Mouse (Mus musculus) neural tube, embryonic 14.5 days (tissue): ENCODE data around the gene Atp1a2. TPM values are rescaled to one million over a fixed set of nuclear protein-coding genes. Genes with fewer than 3 reads are reported as not detected.
"Not testable (repeated sequence)": the region's sequence is repeated elsewhere in the genome, so short reads cannot be mapped to it uniquely, and the experiment has no call there.

Experiments used
- ATAC-seq: fragments of 200-750 bp; cut with Nextera tagmentation; 2 replicates; pipeline ENCODE4 v1.8.0; 2017; ENCODE audit warnings: low read depth, mild to moderate bottlenecking, moderate TSS enrichment, moderate library complexity
- H3K27ac ChIP-seq: fragments of 300-500 bp; sonication (generic); 2 replicates; pipeline ENCODE4 v1.5.1; 2014; ENCODE audit warnings: low read depth, mild to moderate bottlenecking, control low read depth, low read length, moderate library complexity, mixed read lengths
- H3K27me3 ChIP-seq: fragments of 300-500 bp; sonication (generic); 2 replicates; pipeline ENCODE4 v1.6.1; 2014; ENCODE audit warnings: low read length; ENCODE audit not compliant: control insufficient read depth, insufficient read depth
- H3K36me3 ChIP-seq: fragments of 300-500 bp; sonication (generic); 2 replicates; pipeline ENCODE4 v1.6.1; 2014; ENCODE audit warnings: low read length, mixed read lengths; ENCODE audit not compliant: control insufficient read depth, insufficient read depth
- H3K4me1 ChIP-seq: fragments of 300-500 bp; sonication (generic); 2 replicates; pipeline ENCODE4 v1.6.1; 2014; ENCODE audit warnings: low read length; ENCODE audit not compliant: control insufficient read depth, insufficient read depth
- H3K4me2 ChIP-seq: fragments of 300-500 bp; sonication (generic); 2 replicates; pipeline ENCODE4 v1.6.1; 2014; ENCODE audit warnings: mild to moderate bottlenecking, low read depth, low read length, control low read depth
- H3K4me3 ChIP-seq: fragments of 300-500 bp; sonication (generic); 2 replicates; pipeline ENCODE4 v1.5.1; 2014; ENCODE audit warnings: low read depth, low read length, control low read depth, mixed read lengths
- H3K9ac ChIP-seq: fragments of 300-500 bp; sonication (generic); replicated peaks from 2 replicates; pipeline ENCODE4 v1.6.1; 2014; ENCODE audit warnings: low read depth, mild to moderate bottlenecking, control low read depth, low read length, mixed read lengths
- H3K9me3 ChIP-seq: fragments of 300-500 bp; sonication (generic); 2 replicates; pipeline ENCODE4 v1.6.1; 2016; ENCODE audit warnings: low read length; ENCODE audit not compliant: control insufficient read depth
- WGBS: fragments of 180-500 bp; shearing (Covaris S2); extraction: QIAGEN DNeasy Blood & Tissue Kit; methylation state at CpG from one replicate; pipeline ENCODE4 v1.1.7; 2014; 5-methylcytosine and 5-hydroxymethylcytosine counted together
- polyA plus RNA-seq: library from polyadenylated mRNA; unstranded; fragments of >200 nt; fragmentation: Nextera tagmentation; extraction: Ambion mirVana; gene quantifications from 2 replicates; pipeline ENCODE4 v1.2.1, GENCODE M21; 2014

Gene Atp1a2
- polyA plus RNA-seq, 1 experiment from 2014 or later = 23.6 TPM

DNA sequence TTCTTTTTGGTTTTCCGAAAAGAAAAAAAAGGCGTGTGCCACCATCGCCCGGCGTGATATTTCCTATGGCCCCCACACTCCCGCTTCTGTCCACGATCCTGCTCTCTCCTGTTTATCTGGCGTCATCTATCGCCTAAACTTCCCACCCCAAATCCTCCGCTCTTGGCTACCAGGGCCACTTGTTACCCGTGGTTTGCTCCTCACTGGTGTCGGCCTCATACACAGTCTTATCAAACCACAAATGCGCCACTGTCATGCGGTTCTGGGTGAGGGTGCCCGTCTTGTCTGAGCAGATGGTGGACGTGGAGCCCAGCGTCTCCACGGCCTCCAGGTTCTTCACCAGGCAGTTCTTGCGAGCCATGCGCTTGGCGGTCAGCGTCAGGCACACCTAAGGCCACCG, 53.2 kb downstream of the Atp1a2 start:
- whole genome bisulfite sequencing = 47% methylated on average over 23 of the region's 23 CpGs
- not testable (repeated sequence) for H3K9me3 ChIP-seq, H3K27ac ChIP-seq, H3K27me3 ChIP-seq, H3K4me2 ChIP-seq, H3K4me1 ChIP-seq, H3K4me3 ChIP-seq, H3K9ac ChIP-seq, ATAC-seq, H3K36me3 ChIP-seq

DNA sequence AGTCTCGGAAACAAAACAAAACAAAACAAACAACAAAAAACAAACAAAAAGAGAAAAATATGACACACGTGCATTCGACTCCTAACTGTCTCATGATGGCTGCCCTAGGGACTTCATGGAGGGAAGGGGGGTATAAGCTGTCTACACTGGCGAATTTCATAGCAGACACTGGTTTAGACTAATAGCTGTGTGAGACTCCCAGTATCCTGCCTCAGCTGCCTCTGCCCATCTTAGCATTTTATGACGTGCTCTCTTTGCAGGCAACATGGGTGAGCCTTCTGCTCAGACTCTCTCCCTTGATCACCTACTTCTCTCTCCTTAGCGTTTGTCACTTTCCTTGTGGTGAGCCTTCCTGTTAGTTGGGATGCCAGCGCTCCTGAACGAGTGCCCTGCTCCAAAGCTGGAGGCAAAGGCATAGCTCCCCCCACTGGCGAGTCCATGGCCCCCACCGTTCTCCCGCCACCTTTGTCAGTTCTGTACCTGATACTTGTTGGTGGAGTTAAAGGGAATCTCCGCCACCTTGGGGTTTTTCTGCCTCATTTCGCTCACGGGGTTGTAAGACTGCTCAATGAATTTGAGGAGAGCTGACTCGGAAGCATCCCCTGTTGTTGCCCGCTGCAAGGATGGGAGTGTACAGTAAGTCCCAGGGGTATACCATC, 54.2 kb downstream of the Atp1a2 start:
- no peak overlapping the region for H3K9ac ChIP-seq
- no peaks in the 10 kb centered on the region for H3K27me3 ChIP-seq
- no peaks in the 10 kb centered on the region for H3K4me1 ChIP-seq
- WGBS = 31% methylated on average over 16 of the region's 16 CpGs
- no peak overlapping the region for H3K4me2 ChIP-seq
- no peaks in the 10 kb centered on the region for H3K36me3 ChIP-seq
- H3K4me3 ChIP-seq = no peak overlapping the region
- ATAC-seq = no peak
- no peaks in the 10 kb centered on the region for H3K9me3 ChIP-seq
- no peak overlapping the region for H3K27ac ChIP-seq

DNA sequence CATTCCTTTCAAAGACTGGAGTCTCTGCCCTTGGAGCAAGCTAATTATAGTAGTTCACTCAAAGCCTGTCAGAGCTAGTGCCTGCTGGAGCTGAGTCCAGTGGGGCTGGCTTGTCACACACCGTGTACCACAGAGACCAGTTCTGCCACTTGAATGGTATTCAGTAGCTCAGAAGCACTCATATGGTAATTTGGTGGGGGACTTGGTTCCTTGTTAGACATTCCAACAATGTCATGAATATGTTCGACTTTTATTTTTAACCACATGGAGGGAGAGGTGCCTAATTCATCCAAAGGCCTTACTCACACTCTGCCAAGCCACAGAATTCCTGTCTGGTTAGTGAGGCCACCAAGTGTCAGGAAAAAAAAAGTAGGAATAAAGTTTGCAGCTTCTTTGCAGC, 55.5 kb downstream of the Atp1a2 start:
- H3K9ac ChIP-seq = no peak overlapping the region

DNA sequence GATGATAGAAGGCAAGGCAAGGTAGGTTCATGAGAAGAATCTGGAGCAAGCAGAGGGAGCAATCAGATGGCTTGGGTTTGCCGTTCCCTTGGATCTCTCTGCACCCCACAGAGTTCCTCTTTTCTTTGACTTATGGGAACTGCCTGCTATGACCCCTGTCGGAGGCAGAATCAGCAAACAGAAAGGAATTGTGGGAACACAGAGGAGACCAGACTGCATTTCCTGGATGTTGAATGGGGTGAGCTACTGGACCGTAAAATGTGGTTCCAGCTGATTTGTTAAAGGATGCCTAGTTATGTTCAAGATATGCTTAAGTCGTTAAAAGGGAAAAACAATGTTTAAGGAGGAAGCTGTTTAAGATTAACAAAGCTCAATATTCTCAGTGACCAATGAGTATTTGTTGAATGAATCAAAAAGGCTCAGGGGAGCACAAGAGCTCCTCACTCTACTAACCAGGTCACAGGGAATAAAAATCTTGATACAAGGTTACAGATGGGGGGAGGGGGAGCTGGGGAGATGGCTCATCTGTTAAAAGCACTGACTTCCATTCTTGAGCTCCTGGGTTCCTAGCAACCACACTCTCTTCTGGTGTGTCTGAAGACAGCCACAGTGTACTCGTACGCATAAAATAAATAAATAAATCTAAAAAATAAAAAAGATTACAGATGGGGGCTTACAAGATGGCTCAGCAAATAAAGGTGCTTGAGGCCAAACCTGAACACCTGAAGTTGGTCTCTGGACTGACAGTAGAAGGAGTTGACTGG, 56.7 kb downstream of the Atp1a2 start:
- no peak overlapping the region for H3K9ac ChIP-seq
- ATAC-seq = no peak
- H3K4me2 ChIP-seq = no peak overlapping the region
- no peak overlapping the region for H3K4me3 ChIP-seq
- H3K4me1 ChIP-seq = no peaks in the 10 kb centered on the region
- H3K9me3 ChIP-seq = no peaks in the 10 kb centered on the region
- WGBS = 12% methylated on average over 6 of the region's 6 CpGs
- H3K27me3 ChIP-seq = no peaks in the 10 kb centered on the region
- H3K36me3 ChIP-seq = no peaks in the 10 kb centered on the region
- no peak overlapping the region for H3K27ac ChIP-seq

More for the DNA sequence above, 55.5 kb downstream of the Atp1a2 start:
- H3K4me1 ChIP-seq = no peaks in the 10 kb centered on the region
- no peak overlapping the region for H3K27ac ChIP-seq
- WGBS = 25% methylated on average over 2 of the region's 2 CpGs
- no peak overlapping the region for H3K4me3 ChIP-seq
- no peaks in the 10 kb centered on the region for H3K36me3 ChIP-seq
- H3K27me3 ChIP-seq = no peaks in the 10 kb centered on the region
- H3K4me2 ChIP-seq = no peak overlapping the region
- peak; percentile 75; the same call in 1 of the 2 replicates for ATAC-seq
- no peaks in the 10 kb centered on the region for H3K9me3 ChIP-seq

DNA sequence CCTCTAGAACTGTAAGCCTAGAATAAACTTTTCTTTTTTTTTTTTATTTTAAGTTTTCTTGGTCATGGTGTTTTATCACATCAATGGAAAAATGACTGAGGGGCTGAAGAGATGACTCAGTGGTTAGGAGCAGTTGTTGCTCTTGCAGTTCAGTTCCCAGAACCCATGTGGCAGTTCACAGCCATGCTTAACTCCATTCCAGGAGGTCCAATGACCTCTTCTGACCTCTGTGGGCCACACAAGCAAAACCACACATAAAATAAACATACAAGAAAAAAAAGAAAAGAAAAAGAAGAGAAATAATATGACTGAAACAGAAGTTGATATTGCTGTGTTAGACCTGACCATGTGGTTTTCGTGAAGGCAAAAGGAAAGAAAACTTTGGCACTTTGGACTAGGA, 68.6 kb downstream of the Atp1a2 start:
- 89% methylated on average over 1 of the region's 1 CpGs for WGBS
- Histone ChIP-seq H3K4me3 (no peak overlapping the region), H3K9ac (no peak overlapping the region), H3K4me1 (no peaks in the 10 kb centered on the region), H3K36me3 (no peaks in the 10 kb centered on the region), H3K27me3 (no peaks in the 10 kb centered on the region), H3K9me3 (no peaks in the 10 kb centered on the region), H3K4me2 (no peak overlapping the region), H3K27ac (no peak overlapping the region)
- ATAC-seq = no peak

DNA sequence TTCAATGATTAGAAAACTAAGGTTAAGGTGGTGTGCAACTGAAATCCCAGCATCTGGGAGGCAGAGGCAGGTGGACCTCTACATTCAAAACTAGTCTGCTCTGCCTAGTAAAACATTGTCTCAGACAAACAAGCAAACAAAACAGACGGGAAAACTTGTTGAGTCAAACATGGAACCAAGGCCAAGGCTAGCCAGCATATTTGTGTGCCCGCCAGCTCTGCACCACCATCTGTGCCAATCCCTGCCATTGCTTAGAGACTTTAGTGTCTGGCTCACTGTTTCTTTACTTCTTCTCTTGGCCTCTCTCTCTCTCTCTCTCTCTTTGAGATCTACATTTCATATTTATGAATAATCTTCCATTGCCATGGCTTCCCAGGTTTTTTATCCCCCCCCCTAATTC, 69.7 kb downstream of the Atp1a2 start:
- H3K27ac ChIP-seq = no peak overlapping the region
- H3K9me3 ChIP-seq = no peaks in the 10 kb centered on the region
- ATAC-seq = no peak
- no peaks in the 10 kb centered on the region for H3K4me1 ChIP-seq
- H3K27me3 ChIP-seq = no peaks in the 10 kb centered on the region
- whole genome bisulfite sequencing = 89% methylated on average over 2 of the region's 2 CpGs
- no peak overlapping the region for H3K4me3 ChIP-seq
- H3K9ac ChIP-seq = no peak overlapping the region
- no peaks in the 10 kb centered on the region for H3K36me3 ChIP-seq
- no peak overlapping the region for H3K4me2 ChIP-seq

Other genes with a start within 250 kb of the Atp1a2 start
- 3.3 and 3.6 TPM in 2 replicates for gene Nhlh1, start 240.5 kb downstream of the Atp1a2 start, polyA plus RNA-seq
- 140 and 206 TPM in 2 replicates for gene Copa, start 215.5 kb downstream of the Atp1a2 start, polyA plus RNA-seq
- 115 and 127 TPM in 2 replicates for gene Ncstn, start 215.3 kb downstream of the Atp1a2 start, polyA plus RNA-seq
- gene Pex19, start 171.3 kb downstream of the Atp1a2 start, polyA plus RNA-seq = 151 and 156 TPM in 2 replicates
- 72.3 and 86.0 TPM in 2 replicates for gene Dcaf8, start 150.0 kb downstream of the Atp1a2 start, polyA plus RNA-seq
- 350 and 391 TPM in 2 replicates for gene Pea15a, start 91.3 kb downstream of the Atp1a2 start, polyA plus RNA-seq
- 1.4 and 1.6 TPM in 2 replicates for gene Casq1, start 78.2 kb downstream of the Atp1a2 start, polyA plus RNA-seq
- not detected in 2 replicates for gene Atp1a4, start 39.6 kb downstream of the Atp1a2 start, polyA plus RNA-seq
- gene Igsf8, start 36.4 kb downstream of the Atp1a2 start, polyA plus RNA-seq = 66.2 and 72.2 TPM in 2 replicates
- gene Kcnj9, start 31.3 kb upstream of the Atp1a2 start, polyA plus RNA-seq = 1.3 and 2.7 TPM in 2 replicates
- gene Kcnj10, start 43.1 kb upstream of the Atp1a2 start, polyA plus RNA-seq = 2.3 and 2.6 TPM in 2 replicates
- gene Pigm, start 78.5 kb upstream of the Atp1a2 start, polyA plus RNA-seq = 5.2 and 6.1 TPM in 2 replicates
- gene Slamf9, start 177.3 kb upstream of the Atp1a2 start, polyA plus RNA-seq = 0.21 and 0.31 TPM in 2 replicates
- 29.6 and 32.4 TPM in 2 replicates for gene Igsf9, start 183.7 kb upstream of the Atp1a2 start, polyA plus RNA-seq
- gene Tagln2, start 202.0 kb upstream of the Atp1a2 start, polyA plus RNA-seq = 56.9 and 107 TPM in 2 replicates
- gene Cfap45, start 222.7 kb upstream of the Atp1a2 start, polyA plus RNA-seq = 3.1 and 3.5 TPM in 2 replicates